Comparison of ENCODE assay signal across 21 mouse cellular contexts in the genomic region with DNA sequence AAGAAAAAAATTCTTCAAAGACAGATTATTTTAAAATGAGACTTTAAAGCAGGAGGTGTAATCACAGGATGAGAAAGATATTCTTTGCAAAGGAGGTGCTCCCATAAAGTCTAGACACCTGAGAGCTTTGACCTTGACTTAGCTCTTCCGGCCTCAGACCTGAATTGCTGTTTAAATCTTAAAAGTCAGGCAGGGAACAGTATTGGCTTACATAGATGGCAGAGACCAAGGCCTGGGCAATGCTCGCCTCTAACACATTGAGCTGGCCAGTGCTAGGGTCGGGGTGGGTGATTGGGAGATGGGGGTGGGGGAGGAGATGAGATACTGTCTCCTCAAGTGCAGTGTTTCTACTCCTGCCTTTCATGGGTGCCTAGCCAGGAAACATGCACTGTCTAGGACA. TPM values are rescaled to one million over a fixed set of nuclear protein-coding genes. Genes with fewer than 3 reads are reported as not detected.
DNase-seq lines count a peak whose midpoint lies in the region; ATAC-seq and TF ChIP-seq lines count a peak whose summit lies in the region.
"Had no signal": no experiment of that assay in that cellular context is flagged by ENCODE, and none has a peak within 500 bp of the region (broad histone marks: within the 10 kb centered on the region; RNA-seq: fewer than 3 reads in every experiment).

No protein-coding gene starts in this region.

- peak; percentile 77; the same call in 1 of the 2 replicates for ATAC-seq in kidney, embryonic 14.5 days (ENCODE audit: low FRiP score, low TSS enrichment)
- ATAC-seq in kidney, embryonic 16.5 days (ENCODE audit: low FRiP score, low TSS enrichment) = peak; percentile 77
- ATAC-seq: forebrain, embryonic 14.5 days; forebrain, embryonic 16.5 days had no signal

- no peak for DNase-seq in kidney, adult 2 months
- DNase-seq in kidney, postnatal 25 days = no peak
- DNase-seq: adrenal gland, adult 2 months; adrenal gland, postnatal 10 days; adrenal gland, postnatal 25 days; cerebellum, adult 11 months; cerebellum, adult 18-20 months; cerebellum, adult 8-10 months; cerebellum, adult 9-11 months; cerebellum, postnatal 14 days; cerebellum, postnatal 36 days; embryo, embryonic 11 days had no signal

- no peak overlapping the region for H3K27ac ChIP-seq in kidney, embryonic 14.5 days (ENCODE audit: low read depth, low read length)
- H3K27ac ChIP-seq in kidney, adult 2 months (ENCODE audit: insufficient read depth, low read depth, low read length) = no peak overlapping the region
- H3K27ac ChIP-seq in kidney, embryonic 16.5 days (ENCODE audit: low read length) = no peak overlapping the region
- H3K27ac ChIP-seq: embryonic facial prominence, embryonic 13.5 days; embryonic facial prominence, embryonic 15.5 days; forebrain, embryonic 10.5 days; forebrain, embryonic 12.5 days had no signal

- TF ChIP-seq CTCF in kidney, adult 2 months (conservative IDR thresholded peaks at IDR 0.05; ENCODE audit: insufficient read depth, insufficient read length, low read depth, low read length) = no peak

- no peak for TF ChIP-seq POLR2A in kidney, adult 2 months (IDR thresholded peaks at IDR 0.05; ENCODE audit: low read depth, low read length)

- 53% methylated on average over 3 of the region's 3 CpGs for WGBS in kidney, embryonic 14.5 days
- whole genome bisulfite sequencing in kidney, adult 2 months = 62% methylated on average over 3 of the region's 3 CpGs
- WGBS in kidney, embryonic 16.5 days = 41% methylated on average over 3 of the region's 3 CpGs

- H3K36me3 ChIP-seq in kidney, embryonic 14.5 days (ENCODE audit: control insufficient read depth, insufficient read depth, low read length) = no peaks in the 10 kb centered on the region
- no peaks in the 10 kb centered on the region for H3K36me3 ChIP-seq in kidney, adult 2 months (ENCODE audit: control insufficient read depth, insufficient read depth, low read length)
- H3K36me3 ChIP-seq in kidney, embryonic 16.5 days (ENCODE audit: insufficient read depth, low read length) = no peaks in the 10 kb centered on the region
- H3K36me3 ChIP-seq: embryonic facial prominence, embryonic 13.5 days; embryonic facial prominence, embryonic 15.5 days; forebrain, embryonic 10.5 days; forebrain, embryonic 12.5 days had no signal

- no peak overlapping the region for H3K9ac ChIP-seq in kidney, embryonic 14.5 days (ENCODE audit: low read depth, low read length)
- H3K9ac ChIP-seq in kidney, embryonic 16.5 days (replicated peaks; ENCODE audit: low read length) = no peak overlapping the region
- H3K9ac ChIP-seq: embryonic facial prominence, embryonic 13.5 days; embryonic facial prominence, embryonic 15.5 days; forebrain, embryonic 12.5 days had no signal

- H3K4me1 ChIP-seq in kidney, embryonic 14.5 days (ENCODE audit: control insufficient read depth, insufficient read depth, low read length) = no peaks in the 10 kb centered on the region
- H3K4me1 ChIP-seq in kidney, adult 2 months (ENCODE audit: control insufficient read depth, insufficient read depth, low read length) = no peaks in the 10 kb centered on the region
- H3K4me1 ChIP-seq in kidney, embryonic 16.5 days (ENCODE audit: insufficient read depth, low read length) = 0 out of 2 replicates have a peak, but pooled peaks cover 3% of the 10 kb centered on the region
- H3K4me1 ChIP-seq: embryonic facial prominence, embryonic 13.5 days; forebrain, embryonic 12.5 days had no signal

- H3K4me3 ChIP-seq in kidney, embryonic 14.5 days (ENCODE audit: low read length) = no peak overlapping the region
- no peak overlapping the region for H3K4me3 ChIP-seq in kidney, adult 2 months (ENCODE audit: insufficient read depth, low read depth, low read length)
- H3K4me3 ChIP-seq in kidney, embryonic 16.5 days (ENCODE audit: low read length) = no peak overlapping the region
- H3K4me3 ChIP-seq: embryonic facial prominence, embryonic 13.5 days; embryonic facial prominence, embryonic 15.5 days; erythroblast, embryonic 14.5 days; forebrain, embryonic 10.5 days; forebrain, embryonic 12.5 days had no signal

- no peak overlapping the region for H3K4me2 ChIP-seq in kidney, embryonic 14.5 days (replicated peaks; ENCODE audit: low read depth, low read length)
- H3K4me2 ChIP-seq in kidney, embryonic 16.5 days (replicated peaks; ENCODE audit: low read depth, low read length) = no peak overlapping the region
- H3K4me2 ChIP-seq: embryonic facial prominence, embryonic 13.5 days; embryonic facial prominence, embryonic 15.5 days; forebrain, embryonic 12.5 days had no signal

- no peaks in the 10 kb centered on the region for H3K27me3 ChIP-seq in kidney, embryonic 14.5 days (ENCODE audit: control insufficient read depth, insufficient read depth, low read length)
- H3K27me3 ChIP-seq in kidney, adult 2 months (replicated peaks; ENCODE audit: control insufficient read depth, insufficient read depth, low read length) = no peaks in the 10 kb centered on the region
- no peaks in the 10 kb centered on the region for H3K27me3 ChIP-seq in kidney, embryonic 16.5 days (ENCODE audit: insufficient read depth, low read length)
- H3K27me3 ChIP-seq: embryonic facial prominence, embryonic 13.5 days; embryonic facial prominence, embryonic 15.5 days; forebrain, embryonic 12.5 days had no signal

- no peaks in the 10 kb centered on the region for H3K9me3 ChIP-seq in kidney, embryonic 14.5 days (ENCODE audit: control insufficient read depth, low read length)
- H3K9me3 ChIP-seq in kidney, embryonic 16.5 days (ENCODE audit: low read length) = no peaks in the 10 kb centered on the region
- H3K9me3 ChIP-seq: embryonic facial prominence, embryonic 13.5 days; embryonic facial prominence, embryonic 15.5 days; forebrain, embryonic 10.5 days; forebrain, embryonic 12.5 days had no signal

RNA-seq across cellular contexts. Expression of a gene that starts 22.0 kb away (rescaled TPM):
- 2.2 and 2.3 TPM in 2 replicates for polyA plus RNA-seq in kidney, embryonic 14.5 days (2014; fragmentation: Nextera tagmentation; extraction: Ambion mirVana)
- 0.17 and 0.39 TPM in 2 replicates for polyA plus RNA-seq in kidney, adult 2 months (2012; rRNA removed)
- polyA plus RNA-seq in kidney, embryonic 16.5 days (2015; fragmentation: Nextera tagmentation; extraction: Ambion mirVana) = 2.0 and 2.4 TPM in 2 replicates
- polyA plus RNA-seq: erythroblast, embryonic 14.5 days had no signal
